Mouse (Mus musculus) C2C12 (cell line): Measurements from ENCODE around the gene Plxdc1. TPM values are rescaled to one million over a fixed set of nuclear protein-coding genes. Genes with fewer than 3 reads are reported as not detected.

ENCODE experiments used
- H3K27me3 ChIP-seq: one replicate; pipeline ENCODE4 v1.6.1; 2011; ENCODE audit not compliant: control insufficient read depth, insufficient read depth, insufficient read length
- H3K36me3 ChIP-seq: one replicate; pipeline ENCODE4 v1.6.1; 2011; ENCODE audit not compliant: control insufficient read depth, insufficient read depth
- H3K4me3 ChIP-seq: one replicate; pipeline ENCODE4 v1.5.1; 2011; ENCODE audit warnings: mild to moderate bottlenecking, control low read depth; ENCODE audit not compliant: poor library complexity, insufficient read depth, severe bottlenecking
- H3K79me2 ChIP-seq: one replicate; pipeline ENCODE4 v1.6.1; 2011; ENCODE audit not compliant: control insufficient read depth, insufficient read depth
- H3K79me3 ChIP-seq: one replicate; pipeline ENCODE4 v1.6.1; 2011; ENCODE audit warnings: low read depth, control low read depth
- H3ac ChIP-seq: one replicate; pipeline ENCODE3; 2011; ENCODE audit warnings: low read depth; ENCODE audit not compliant: control insufficient read depth, insufficient read length
- CEBPB ChIP-seq: IDR thresholded peaks from one replicate; pipeline ENCODE4 v1.6.1; 2011; ENCODE audit warnings: low read depth, mild to moderate bottlenecking, control low read depth, moderate library complexity
- CTCF ChIP-seq: IDR thresholded peaks from one replicate; pipeline ENCODE4 v1.5.1; 2011; ENCODE audit not compliant: control insufficient read depth, insufficient read depth, insufficient read length
- FOSL1 ChIP-seq: IDR thresholded peaks from one replicate; pipeline ENCODE4 v1.8.0; 2011; ENCODE audit warnings: mild to moderate bottlenecking, low read length; ENCODE audit not compliant: poor library complexity, insufficient read depth, severe bottlenecking
- MAX ChIP-seq: IDR thresholded peaks from one replicate; pipeline ENCODE4 v1.6.1; 2011; ENCODE audit warnings: mild to moderate bottlenecking, control low read depth
- MYOD1 ChIP-seq: IDR thresholded peaks from one replicate; pipeline ENCODE4 v1.6.1; 2011; ENCODE audit warnings: low read depth; ENCODE audit not compliant: control insufficient read depth, insufficient read length
- MYOG ChIP-seq: IDR thresholded peaks from one replicate; pipeline ENCODE4 v1.6.1; 2011; ENCODE audit not compliant: control insufficient read depth, insufficient read length; ENCODE audit errors: extremely low read depth
- USF1 ChIP-seq: IDR thresholded peaks from one replicate; pipeline ENCODE4 v1.6.1; 2011; ENCODE audit warnings: low read depth, mild to moderate bottlenecking, control low read depth, moderate library complexity
- polyA plus RNA-seq: library from polyadenylated mRNA; unstranded; fragments of >200 nt; fragmentation: generic; extraction: Trizol; gene quantifications from one replicate; pipeline ENCODE4 v1.2.1, GENCODE M21; 2012; ENCODE audit warnings: missing spikeins

Plxdc1 gene
- polyA plus RNA-seq, 1 experiment: 0.25 TPM

DNA sequence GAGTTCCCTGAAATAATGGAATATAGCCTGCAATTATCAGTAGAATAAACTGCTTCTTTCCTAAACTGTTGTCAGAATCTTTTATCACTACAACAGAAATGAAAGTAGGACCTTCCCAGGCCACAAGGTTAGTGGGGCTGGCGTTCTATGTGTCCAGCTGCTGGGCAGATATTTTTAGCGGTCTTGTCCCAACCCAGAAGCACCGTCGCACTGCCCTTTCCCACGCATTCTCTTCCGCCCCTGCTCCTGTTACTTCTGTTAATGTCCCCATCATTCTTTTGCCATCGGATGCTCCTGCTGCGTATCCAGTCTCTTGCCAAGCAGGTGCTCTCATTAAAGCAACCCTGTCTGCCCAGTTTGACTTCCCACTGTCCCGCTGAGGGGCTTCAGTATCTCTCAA lies 79.3 kb downstream of the Plxdc1 start:
- TF ChIP-seq CTCF (no peak), MYOD1 (no peak), CEBPB (no peak), USF1 (no peak), MAX (no peak), FOSL1 (no peak), MYOG (no peak)
- Histone ChIP-seq H3K4me3 (no peak overlapping the region), H3K79me2 (no peaks in the 10 kb centered on the region), H3K79me3 (no peaks in the 10 kb centered on the region), H3ac (no peak overlapping the region), H3K27me3 (no peaks in the 10 kb centered on the region), H3K36me3 (no peaks in the 10 kb centered on the region)

DNA sequence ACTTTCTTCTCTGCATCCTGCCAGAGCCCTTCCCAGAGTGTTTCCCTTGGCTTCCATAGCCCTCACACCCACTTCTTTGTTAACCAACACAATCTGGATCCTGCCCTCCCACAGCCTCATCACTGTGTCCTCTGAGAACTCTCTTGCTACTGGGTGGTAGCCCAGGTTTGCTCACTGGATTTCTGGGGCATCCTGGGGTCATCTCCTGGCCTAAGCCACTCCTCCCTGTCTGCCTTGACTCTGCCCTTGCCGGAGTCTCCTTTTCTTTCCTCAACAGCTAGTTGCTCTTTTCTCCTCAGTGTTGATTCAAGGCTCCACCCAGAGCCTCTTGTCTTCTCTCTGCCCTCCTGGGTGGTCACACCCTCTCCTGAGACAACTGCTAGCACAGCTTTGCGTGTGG lies 80.3 kb downstream of the Plxdc1 start:
- no peaks in the 10 kb centered on the region for H3K36me3 ChIP-seq
- H3K4me3 ChIP-seq: no peak overlapping the region
- H3ac ChIP-seq: no peak overlapping the region
- TF ChIP-seq CTCF (no peak), USF1 (no peak), CEBPB (no peak), FOSL1 (no peak), MAX (no peak)
- H3K79me2 ChIP-seq: no peaks in the 10 kb centered on the region
- H3K79me3 ChIP-seq: no peaks in the 10 kb centered on the region
- H3K27me3 ChIP-seq: no peaks in the 10 kb centered on the region

DNA sequence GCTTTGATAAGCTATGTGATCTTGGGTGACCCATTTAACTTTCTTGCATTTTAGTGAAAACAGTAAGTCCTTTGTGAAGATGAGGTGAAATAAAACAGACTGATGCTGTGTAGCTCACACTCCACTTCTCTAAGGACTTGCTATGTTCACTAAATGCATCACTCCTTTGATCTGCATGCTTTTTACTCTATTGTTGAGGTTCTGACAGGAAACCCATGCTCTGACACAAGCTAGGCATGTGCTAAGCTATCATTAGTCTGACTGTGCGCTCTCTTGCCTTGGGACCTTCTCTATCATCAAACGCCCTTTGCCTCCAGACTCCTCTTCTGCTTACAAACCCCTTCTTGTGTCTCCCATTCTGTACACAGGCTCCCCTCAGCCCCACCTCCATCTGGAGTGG lies 80.7 kb downstream of the Plxdc1 start:
- Histone ChIP-seq H3K79me2 (no peaks in the 10 kb centered on the region), H3K27me3 (no peaks in the 10 kb centered on the region), H3ac (no peak overlapping the region), H3K36me3 (no peaks in the 10 kb centered on the region), H3K4me3 (no peak overlapping the region), H3K79me3 (no peaks in the 10 kb centered on the region)
- TF ChIP-seq USF1 (no peak), MAX (no peak), FOSL1 (no peak), CEBPB (no peak), MYOD1 (no peak), CTCF (no peak), MYOG (no peak)

GRCm38 (mm10) chr11:97904801-97905200 lies 81.4 kb downstream of the Plxdc1 start:
- TF ChIP-seq CEBPB: no peak
- no peak for TF ChIP-seq USF1
- no peaks in the 10 kb centered on the region for H3K79me2 ChIP-seq
- no peaks in the 10 kb centered on the region for H3K36me3 ChIP-seq
- H3ac ChIP-seq: no peak overlapping the region
- no peaks in the 10 kb centered on the region for H3K79me3 ChIP-seq
- no peak overlapping the region for H3K4me3 ChIP-seq
- H3K27me3 ChIP-seq: no peaks in the 10 kb centered on the region

- Histone ChIP-seq H3ac (no peak overlapping the region), H3K36me3 (no peaks in the 10 kb centered on the region), H3K4me3 (no peak overlapping the region), H3K79me3 (no peaks in the 10 kb centered on the region), H3K79me2 (no peaks in the 10 kb centered on the region), H3K27me3 (no peaks in the 10 kb centered on the region)
- TF ChIP-seq USF1: no peak
- TF ChIP-seq MAX: peak; percentile 68
- TF ChIP-seq FOSL1: peak; percentile 48
- peak; percentile 43 for TF ChIP-seq MYOD1
These were observed 84.4 kb downstream of the Plxdc1 start for GRCm38 (mm10) chr11:97901806-97902205.

- no peak overlapping the region for H3K4me3 ChIP-seq
- no peaks in the 10 kb centered on the region for H3K36me3 ChIP-seq
- no peaks in the 10 kb centered on the region for H3K79me2 ChIP-seq
- H3ac ChIP-seq: no peak overlapping the region
- TF ChIP-seq MYOG: no peak
- TF ChIP-seq MAX: peak; percentile 32
- TF ChIP-seq CTCF: peak; percentile 68
- H3K27me3 ChIP-seq: no peaks in the 10 kb centered on the region
- no peaks in the 10 kb centered on the region for H3K79me3 ChIP-seq
These were observed 86.4 kb downstream of the Plxdc1 start for GRCm38 (mm10) chr11:97899822-97900221.
